In the genomic region with DNA sequence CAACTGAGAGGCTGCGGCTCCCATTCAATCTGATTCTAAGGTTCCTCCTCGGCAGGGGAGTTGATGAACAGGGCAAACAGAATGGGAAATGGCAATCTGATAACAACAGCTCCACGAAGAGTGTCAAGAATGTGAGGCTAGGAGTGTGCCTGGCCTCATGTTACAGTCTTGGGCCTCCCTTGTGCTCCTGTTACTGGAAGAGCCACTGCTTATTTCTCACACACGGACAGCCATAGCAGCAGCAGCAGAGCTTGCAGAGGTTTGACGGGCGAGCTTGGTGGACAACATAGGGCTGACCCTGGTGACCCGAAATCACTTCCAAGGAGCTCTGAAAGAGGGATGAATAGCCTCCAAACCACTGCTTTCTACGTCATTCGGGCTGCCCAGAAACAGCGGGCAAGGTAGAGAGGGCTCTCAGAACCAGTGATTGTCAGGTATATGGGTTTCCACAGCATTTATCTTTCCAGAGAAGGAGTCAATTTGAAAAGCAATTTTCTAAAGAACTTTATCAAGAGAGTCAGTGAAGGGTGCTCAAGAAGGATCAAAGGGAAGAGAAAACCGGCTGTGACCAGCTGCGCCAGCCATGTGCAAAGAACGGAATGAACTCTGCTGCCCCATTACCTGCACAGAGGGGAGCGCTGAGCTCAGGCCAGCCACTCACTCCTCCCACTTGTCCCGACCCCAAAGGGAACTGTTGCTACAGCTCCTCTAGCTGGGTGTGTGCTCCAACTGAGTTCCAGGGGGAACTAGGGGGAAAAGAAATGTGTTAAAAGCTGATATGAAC, we compare ENCODE assay signal across 11 mouse cellular contexts. TPM values are rescaled to one million over a fixed set of nuclear protein-coding genes. Genes with fewer than 3 reads are reported as not detected.
A peak's percentile ranks its signal among the peaks of the same experiment; 100 is the strongest.
DNase-seq lines count a peak whose midpoint lies in the region; ATAC-seq and TF ChIP-seq lines count a peak whose summit lies in the region.
"Had no signal": no experiment of that assay in that cellular context is flagged by ENCODE, and none has a peak within 500 bp of the region (broad histone marks: within the 10 kb centered on the region; RNA-seq: fewer than 3 reads in every experiment).

No protein-coding gene starts in this region.

- no peak for DNase-seq in embryonic facial prominence, embryonic 10.5 days (ENCODE audit: low spot score)
- no peak for DNase-seq in limb, embryonic 10.5 days (ENCODE audit: low spot score)
- peak; percentile 40 for DNase-seq in kidney, postnatal 0 days (ENCODE audit: low spot score)
- DNase-seq in lung, postnatal 25 days (ENCODE audit: low spot score), result peak; percentile 67
- DNase-seq in c-Kit-positive CD71-positive TER-119-positive erythroid progenitor cells, embryonic 14.5 days (ENCODE audit: low spot score), result no peak
- no peak for DNase-seq in Muller cell, postnatal 12 days (ENCODE audit: inconsistent ontology term)
- DNase-seq: adrenal gland, postnatal 14 days; cerebellum, adult 9-10 months had no signal

- H3K4me2 ChIP-seq in embryonic facial prominence, embryonic 12.5 days (replicated peaks), result no peak overlapping the region
- no peak overlapping the region for H3K4me2 ChIP-seq in limb, embryonic 12.5 days
- no peak overlapping the region for H3K4me2 ChIP-seq in kidney, postnatal 0 days (ENCODE audit: low read length)
- H3K4me2 ChIP-seq: embryonic facial prominence, embryonic 13.5 days had no signal

- no peaks in the 10 kb centered on the region for H3K9me3 ChIP-seq in embryonic facial prominence, embryonic 12.5 days
- H3K9me3 ChIP-seq in embryonic facial prominence, embryonic 10.5 days, result no peaks in the 10 kb centered on the region
- no peaks in the 10 kb centered on the region for H3K9me3 ChIP-seq in limb, embryonic 12.5 days
- H3K9me3 ChIP-seq in limb, embryonic 10.5 days (replicated peaks), result no peaks in the 10 kb centered on the region
- H3K9me3 ChIP-seq in kidney, postnatal 0 days (replicated peaks; ENCODE audit: low read length), result no peaks in the 10 kb centered on the region
- H3K9me3 ChIP-seq: embryonic facial prominence, embryonic 13.5 days had no signal

- H3K4me1 ChIP-seq in embryonic facial prominence, embryonic 12.5 days, result 0 out of 2 replicates have a peak, but pooled peaks cover 3% of the 10 kb centered on the region
- peaks cover 4% of the 10 kb centered on the region; the same call in 1 of the 2 replicates for H3K4me1 ChIP-seq in embryonic facial prominence, embryonic 10.5 days
- no peaks in the 10 kb centered on the region for H3K4me1 ChIP-seq in limb, embryonic 12.5 days (replicated peaks)
- H3K4me1 ChIP-seq in limb, embryonic 10.5 days, result 0 out of 2 replicates have a peak, but pooled peaks cover 3% of the 10 kb centered on the region
- H3K4me1 ChIP-seq in kidney, postnatal 0 days (replicated peaks; ENCODE audit: insufficient read depth, low read length), result 0 out of 2 replicates have a peak, but pooled peaks cover 3% of the 10 kb centered on the region
- H3K4me1 ChIP-seq: embryonic facial prominence, embryonic 13.5 days had no signal

- ATAC-seq in embryonic facial prominence, embryonic 12.5 days (ENCODE audit: insufficient number of reproducible peaks, insufficient read depth, low FRiP score, low TSS enrichment), result peak; percentile 47; the same call in 1 of the 2 replicates
- 0 out of 2 replicates have a peak, but pooled peaks have one; percentile 33 for ATAC-seq in limb, embryonic 12.5 days (ENCODE audit: insufficient number of reproducible peaks, insufficient read depth, low FRiP score, low TSS enrichment, low read depth)
- peak; percentile 86 for ATAC-seq in kidney, postnatal 0 days (replicated peaks; ENCODE audit: low FRiP score, low read depth)

- H3K27ac ChIP-seq in embryonic facial prominence, embryonic 12.5 days, result no peak overlapping the region
- no peak overlapping the region for H3K27ac ChIP-seq in embryonic facial prominence, embryonic 10.5 days (replicated peaks)
- no peak overlapping the region for H3K27ac ChIP-seq in limb, embryonic 12.5 days
- no peak overlapping the region for H3K27ac ChIP-seq in limb, embryonic 10.5 days
- H3K27ac ChIP-seq in kidney, postnatal 0 days, result 0 out of 2 replicates have a peak overlapping the region, but pooled peaks have one; percentile 36
- H3K27ac ChIP-seq: embryonic facial prominence, embryonic 13.5 days had no signal

- 69% methylated on average over 15 of the region's 15 CpGs for WGBS in embryonic facial prominence, embryonic 12.5 days
- whole genome bisulfite sequencing in embryonic facial prominence, embryonic 10.5 days, result 66% methylated on average over 15 of the region's 15 CpGs
- 67% methylated on average over 15 of the region's 15 CpGs for WGBS in limb, embryonic 12.5 days
- 69% methylated on average over 15 of the region's 15 CpGs for WGBS in limb, embryonic 10.5 days
- WGBS in kidney, postnatal 0 days, result 44% methylated on average over 15 of the region's 15 CpGs

- H3K9ac ChIP-seq in embryonic facial prominence, embryonic 12.5 days, result 0 out of 2 replicates have a peak overlapping the region, but pooled peaks have one; percentile 2
- H3K9ac ChIP-seq in limb, embryonic 12.5 days (replicated peaks), result no peak overlapping the region
- H3K9ac ChIP-seq in kidney, postnatal 0 days (ENCODE audit: low read depth, low read length), result no peak overlapping the region
- H3K9ac ChIP-seq: embryonic facial prominence, embryonic 13.5 days had no signal

- TF ChIP-seq CTCF in kidney, postnatal 0 days (IDR thresholded peaks at IDR 0.05; ENCODE audit: low read depth), result no peak

- H3K27me3 ChIP-seq in embryonic facial prominence, embryonic 12.5 days, result no peaks in the 10 kb centered on the region
- no peaks in the 10 kb centered on the region for H3K27me3 ChIP-seq in embryonic facial prominence, embryonic 10.5 days (replicated peaks; ENCODE audit: low read depth, poor library complexity, severe bottlenecking)
- H3K27me3 ChIP-seq in limb, embryonic 12.5 days, result 0 out of 2 replicates have a peak, but pooled peaks cover 3% of the 10 kb centered on the region
- H3K27me3 ChIP-seq in limb, embryonic 10.5 days (ENCODE audit: low read depth, poor library complexity, severe bottlenecking), result no peaks in the 10 kb centered on the region
- no peaks in the 10 kb centered on the region for H3K27me3 ChIP-seq in kidney, postnatal 0 days (ENCODE audit: insufficient read depth, low read length)
- H3K27me3 ChIP-seq: embryonic facial prominence, embryonic 13.5 days had no signal

- no peak overlapping the region for H3K4me3 ChIP-seq in embryonic facial prominence, embryonic 12.5 days
- H3K4me3 ChIP-seq in embryonic facial prominence, embryonic 10.5 days, result no peak overlapping the region
- H3K4me3 ChIP-seq in limb, embryonic 12.5 days (replicated peaks), result no peak overlapping the region
- no peak overlapping the region for H3K4me3 ChIP-seq in limb, embryonic 10.5 days
- H3K4me3 ChIP-seq in kidney, postnatal 0 days (replicated peaks; ENCODE audit: low read depth, low read length), result no peak overlapping the region
- H3K4me3 ChIP-seq: embryonic facial prominence, embryonic 13.5 days had no signal

- H3K36me3 ChIP-seq in embryonic facial prominence, embryonic 12.5 days, result no peaks in the 10 kb centered on the region
- H3K36me3 ChIP-seq in embryonic facial prominence, embryonic 10.5 days (replicated peaks), result no peaks in the 10 kb centered on the region
- no peaks in the 10 kb centered on the region for H3K36me3 ChIP-seq in limb, embryonic 12.5 days
- no peaks in the 10 kb centered on the region for H3K36me3 ChIP-seq in limb, embryonic 10.5 days
- H3K36me3 ChIP-seq in kidney, postnatal 0 days (ENCODE audit: insufficient read depth, low read length), result no peaks in the 10 kb centered on the region
- H3K36me3 ChIP-seq: embryonic facial prominence, embryonic 13.5 days had no signal

RNA-seq across cellular contexts. Expression of a gene that starts 56.6 kb away (rescaled TPM):
- polyA plus RNA-seq in embryonic facial prominence, embryonic 12.5 days (2016; fragmentation: Nextera tagmentation; extraction: Ambion mirVana), result 2.1 and 2.5 TPM in 2 replicates
- polyA plus RNA-seq in embryonic facial prominence, embryonic 10.5 days (2016; fragmentation: Nextera tagmentation; extraction: Ambion mirVana), result 0.60 and 1.2 TPM in 2 replicates
- 1.4 and 1.8 TPM in 2 replicates for polyA plus RNA-seq in limb, embryonic 12.5 days (2016; fragmentation: Nextera tagmentation; extraction: Ambion mirVana)
- polyA plus RNA-seq in limb, embryonic 10.5 days (2016; fragmentation: Nextera tagmentation; extraction: Ambion mirVana), result 0.95 and 1.1 TPM in 2 replicates
- 1.6 and 2.2 TPM in 2 replicates for polyA plus RNA-seq in kidney, postnatal 0 days (2015; fragmentation: Nextera tagmentation; extraction: Ambion mirVana)

Comparison
In these comparisons a context has a peak if more than half of its experiments do, and no peak if none do; other contexts are left out.
1. ATAC-seq: peak in every context shown above with its lines; median percentile 86 in kidney, postnatal 0 days; 47 in embryonic facial prominence, embryonic 12.5 days; 33 in limb, embryonic 12.5 days.
2. DNase-seq: peak in kidney, postnatal 0 days (single experiment) and lung, postnatal 25 days (single experiment); none in embryonic facial prominence, embryonic 10.5 days (single experiment), limb, embryonic 10.5 days (single experiment), c-Kit-positive CD71-positive TER-119-positive erythroid progenitor cells, embryonic 14.5 days (single experiment) and Muller cell, postnatal 12 days (single experiment).